Mouse (Mus musculus): ENCODE data around the gene Hspa1l. TPM values are rescaled to one million over a fixed set of nuclear protein-coding genes. Genes with fewer than 3 reads are reported as not detected.

Gene Hspa1l
- polyA plus RNA-seq, 1 experiment: 0.48 TPM

DNA sequence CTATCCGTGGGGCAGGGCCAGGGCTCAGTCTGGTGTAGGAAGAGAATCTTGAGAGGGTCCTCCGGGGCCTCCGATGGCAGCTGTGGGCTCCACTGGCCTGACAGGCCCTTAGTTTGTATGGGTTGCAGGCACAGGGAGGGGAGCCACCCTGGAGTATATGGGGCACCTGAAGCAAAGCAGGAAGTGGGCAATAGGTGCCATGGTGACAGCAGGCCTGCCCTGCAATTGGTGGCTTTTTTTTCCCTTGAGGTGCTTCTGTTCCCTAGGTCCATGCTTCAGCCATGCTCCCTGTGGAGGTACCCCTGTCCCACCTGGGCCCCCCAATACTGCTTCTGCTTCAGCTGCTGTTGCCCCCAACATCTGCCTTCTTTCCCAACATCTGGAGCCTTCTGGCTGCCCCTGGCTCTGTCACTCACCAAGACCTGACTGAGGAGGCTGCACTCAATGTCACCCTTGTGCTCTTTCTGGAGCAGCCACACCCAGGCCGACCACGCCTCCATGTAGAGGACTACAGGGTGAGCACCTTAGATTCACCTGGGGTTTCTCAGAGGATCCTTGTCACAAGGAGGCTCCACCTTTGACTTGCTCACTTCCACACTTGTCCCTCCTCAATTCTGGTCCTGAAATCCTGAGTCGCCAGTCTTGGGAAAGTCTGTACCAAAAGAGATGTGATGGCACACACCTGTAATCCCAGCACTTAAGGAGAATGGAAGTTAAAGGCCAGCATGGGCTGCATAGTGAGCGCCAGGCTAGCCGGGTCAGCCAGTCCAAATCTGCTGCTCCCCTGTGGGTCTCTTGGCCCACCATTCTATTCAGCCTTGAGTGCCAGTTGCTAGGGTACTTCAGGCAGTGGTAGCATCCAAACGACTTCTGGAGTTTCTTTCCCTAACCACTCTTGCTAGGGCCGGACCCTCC, 44.5 kb downstream of the Hspa1l start:
- Histone ChIP-seq H3K4me3 (ENCODE audit: insufficient read depth, low read depth, low read length) (no peak overlapping the region), H3K27ac (replicated peaks; ENCODE audit: low read depth, low read length) (no peak overlapping the region), H3K4me1 (ENCODE audit: control insufficient read depth, insufficient read depth, insufficient read length, low read length) (no peaks in the 10 kb centered on the region)

GRCm38 (mm10) chr17:35017706-35018030, 45.2 kb downstream of the Hspa1l start:
- no peak overlapping the region for H3K4me3 ChIP-seq (ENCODE audit: insufficient read depth, low read depth, low read length)
- no peak overlapping the region for H3K27ac ChIP-seq (replicated peaks; ENCODE audit: low read depth, low read length)

DNA sequence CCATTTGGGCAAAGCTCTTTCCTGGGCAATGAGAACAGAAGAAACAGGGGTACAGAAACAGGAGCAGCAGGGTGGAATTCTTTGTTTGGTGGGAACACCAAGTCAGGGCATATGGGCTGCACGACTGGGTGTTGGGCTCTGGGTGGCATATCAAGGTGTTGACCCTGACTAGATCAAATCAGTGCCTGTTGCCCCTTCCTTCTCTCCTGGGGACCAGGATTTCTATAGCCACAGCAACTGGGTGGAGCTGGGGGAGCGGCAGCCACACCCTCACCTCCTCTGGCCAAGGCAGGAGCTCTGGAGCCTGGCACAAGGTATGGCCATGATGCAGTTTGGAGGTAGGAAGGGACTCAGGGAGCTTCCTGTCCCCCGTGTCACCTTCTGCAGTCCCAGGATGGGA, 45.7 kb downstream of the Hspa1l start:
- Histone ChIP-seq H3K27ac (replicated peaks; ENCODE audit: low read depth, low read length) (no peak overlapping the region), H3K4me3 (ENCODE audit: insufficient read depth, low read depth, low read length) (no peak overlapping the region), H3K4me1 (ENCODE audit: control insufficient read depth, insufficient read depth, insufficient read length, low read length) (peaks cover 3% of the 10 kb centered on the region; the same call in 1 of the 2 replicates)

More at GRCm38 (mm10) chr17:35017706-35018030, 45.2 kb downstream of the Hspa1l start:
- H3K4me1 ChIP-seq (ENCODE audit: control insufficient read depth, insufficient read depth, insufficient read length, low read length): peaks cover 2% of the 10 kb centered on the region; the same call in 1 of the 2 replicates

DNA sequence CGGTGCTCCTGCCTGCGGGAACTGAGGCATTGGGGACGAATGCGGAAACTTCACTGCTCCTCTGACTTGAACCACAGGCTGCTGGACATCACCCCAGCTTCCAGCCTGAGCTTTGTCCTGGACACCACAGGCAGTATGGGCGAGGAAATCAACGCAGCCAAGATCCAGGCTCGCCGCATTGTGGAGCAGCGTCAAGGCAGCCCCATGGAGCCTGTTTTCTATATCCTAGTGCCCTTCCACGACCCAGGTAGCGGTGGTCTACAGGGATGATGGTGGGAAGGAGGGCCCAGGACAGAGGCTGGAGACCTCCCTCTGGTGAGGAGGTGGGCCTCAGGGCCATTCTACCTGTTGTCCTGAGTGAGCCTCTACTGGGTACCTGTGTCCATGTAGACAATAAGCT, 47.4 kb downstream of the Hspa1l start:
- no peak overlapping the region for H3K27ac ChIP-seq (replicated peaks; ENCODE audit: low read depth, low read length)
- H3K4me3 ChIP-seq (ENCODE audit: insufficient read depth, low read depth, low read length): no peak overlapping the region
- H3K4me1 ChIP-seq (ENCODE audit: control insufficient read depth, insufficient read depth, insufficient read length, low read length): peaks cover 3% of the 10 kb centered on the region; the same call in 1 of the 2 replicates

GRCm38 (mm10) chr17:35020551-35020950, 48.0 kb downstream of the Hspa1l start:
- peaks cover 3% of the 10 kb centered on the region; the same call in 1 of the 2 replicates for H3K4me1 ChIP-seq (ENCODE audit: control insufficient read depth, insufficient read depth, insufficient read length, low read length)
- H3K27ac ChIP-seq (replicated peaks; ENCODE audit: low read depth, low read length): no peak overlapping the region
- no peak overlapping the region for H3K4me3 ChIP-seq (ENCODE audit: insufficient read depth, low read depth, low read length)

DNA sequence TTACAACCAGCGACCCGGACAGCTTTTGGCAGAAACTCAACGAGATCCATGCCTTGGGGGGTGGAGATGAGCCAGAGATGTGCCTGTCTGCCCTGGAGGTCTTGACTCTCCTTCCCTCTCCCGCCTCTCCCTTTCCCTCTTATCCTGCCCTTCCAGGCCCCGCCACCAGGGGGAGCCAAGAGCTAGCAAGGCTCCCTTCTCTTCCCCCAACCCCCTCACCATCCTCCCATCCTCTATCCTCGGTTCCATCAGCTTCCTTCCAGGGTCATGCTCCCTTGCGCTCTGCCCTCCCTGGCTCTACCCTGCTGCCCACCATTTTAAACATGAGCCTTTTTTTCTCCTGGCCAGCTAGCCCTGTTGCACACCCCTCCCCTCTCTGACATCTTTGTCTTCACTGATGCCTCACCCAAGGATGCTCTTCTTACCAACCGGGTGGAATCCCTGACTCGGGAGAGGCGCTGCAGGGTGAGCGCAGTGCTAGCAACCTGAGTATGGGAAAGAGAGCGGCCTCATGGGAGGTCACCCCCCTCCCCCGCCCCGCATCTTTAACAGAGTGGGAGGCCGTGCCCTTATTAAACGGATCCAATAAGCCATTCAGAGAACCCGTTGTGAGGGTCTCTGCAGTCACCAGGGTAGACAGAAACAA, 48.8 kb downstream of the Hspa1l start:
- Histone ChIP-seq H3K27ac (replicated peaks; ENCODE audit: low read depth, low read length) (peak overlapping the region; percentile 94), H3K4me1 (ENCODE audit: control insufficient read depth, insufficient read depth, insufficient read length, low read length) (peaks cover 3% of the 10 kb centered on the region; the same call in 1 of the 2 replicates), H3K4me3 (ENCODE audit: insufficient read depth, low read depth, low read length) (peak overlapping the region; percentile 42)

DNA sequence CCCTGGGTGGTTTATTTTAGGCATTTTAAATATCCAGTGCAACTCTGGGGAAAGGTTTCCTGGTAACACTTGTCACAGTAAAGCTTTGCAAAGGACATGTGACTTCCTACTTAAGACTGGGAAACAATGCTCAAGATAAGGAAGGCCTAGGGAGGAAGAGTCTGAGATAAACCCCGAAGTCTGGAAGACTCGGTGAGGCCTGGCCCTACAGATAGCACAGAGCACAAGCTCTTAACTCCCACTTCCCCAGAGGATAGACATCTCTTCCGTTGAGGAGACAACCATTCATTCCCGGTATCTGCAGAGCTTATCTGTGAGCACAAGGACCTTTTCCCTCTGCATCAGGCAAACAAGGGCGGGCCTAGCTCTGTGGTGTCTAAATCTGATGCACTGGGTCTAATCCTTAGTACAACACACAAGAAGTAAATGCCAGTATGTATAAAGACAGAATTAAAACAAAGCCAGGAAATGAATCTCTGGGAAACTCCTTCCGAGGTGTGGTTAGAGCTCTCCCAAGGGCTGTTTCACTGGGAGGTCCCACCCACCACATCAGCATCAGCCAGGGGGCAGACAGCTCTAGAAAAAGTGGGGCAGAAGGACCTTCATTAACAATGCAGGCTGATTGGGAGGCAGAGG, 49.5 kb downstream of the Hspa1l start:
- H3K27ac ChIP-seq (replicated peaks; ENCODE audit: low read depth, low read length): peak overlapping the region; percentile 94
- H3K4me1 ChIP-seq (ENCODE audit: control insufficient read depth, insufficient read depth, insufficient read length, low read length): peaks cover 3% of the 10 kb centered on the region; the same call in 1 of the 2 replicates
- H3K4me3 ChIP-seq (ENCODE audit: insufficient read depth, low read depth, low read length): peak overlapping the region; percentile 42; the same call in 1 of the 2 replicates

GRCm38 (mm10) chr17:35022541-35023060, 50.1 kb downstream of the Hspa1l start:
- H3K27ac ChIP-seq (replicated peaks; ENCODE audit: low read depth, low read length): peak overlapping the region; percentile 94
- H3K4me1 ChIP-seq (ENCODE audit: control insufficient read depth, insufficient read depth, insufficient read length, low read length): peaks cover 3% of the 10 kb centered on the region; the same call in 1 of the 2 replicates
- no peak overlapping the region for H3K4me3 ChIP-seq (ENCODE audit: insufficient read depth, low read depth, low read length)

DNA sequence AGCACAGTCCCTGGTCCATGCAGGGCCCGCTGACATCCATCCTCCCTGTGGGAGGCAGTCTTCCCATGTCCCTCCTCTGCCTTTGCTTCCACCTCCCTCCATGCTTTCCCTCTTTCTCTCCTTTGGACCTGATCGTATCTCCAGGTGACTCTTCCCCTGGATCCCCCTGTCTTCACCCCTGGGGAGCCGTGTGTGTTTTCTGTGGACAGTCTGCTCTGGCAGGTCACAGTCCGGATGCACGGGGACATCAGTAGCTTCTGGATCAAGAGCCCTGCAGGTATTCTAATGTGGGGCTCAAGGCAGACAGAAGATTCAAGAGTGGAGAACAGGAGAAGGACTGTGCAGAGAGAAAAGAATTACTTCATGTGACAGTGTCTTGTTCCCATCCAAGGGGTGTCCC, 50.7 kb downstream of the Hspa1l start:
- no peak overlapping the region; the same call in 1 of the 2 replicates for H3K27ac ChIP-seq (replicated peaks; ENCODE audit: low read depth, low read length)
- H3K4me3 ChIP-seq (ENCODE audit: insufficient read depth, low read depth, low read length): no peak overlapping the region
- H3K4me1 ChIP-seq (ENCODE audit: control insufficient read depth, insufficient read depth, insufficient read length, low read length): peaks cover 3% of the 10 kb centered on the region; the same call in 1 of the 2 replicates

DNA sequence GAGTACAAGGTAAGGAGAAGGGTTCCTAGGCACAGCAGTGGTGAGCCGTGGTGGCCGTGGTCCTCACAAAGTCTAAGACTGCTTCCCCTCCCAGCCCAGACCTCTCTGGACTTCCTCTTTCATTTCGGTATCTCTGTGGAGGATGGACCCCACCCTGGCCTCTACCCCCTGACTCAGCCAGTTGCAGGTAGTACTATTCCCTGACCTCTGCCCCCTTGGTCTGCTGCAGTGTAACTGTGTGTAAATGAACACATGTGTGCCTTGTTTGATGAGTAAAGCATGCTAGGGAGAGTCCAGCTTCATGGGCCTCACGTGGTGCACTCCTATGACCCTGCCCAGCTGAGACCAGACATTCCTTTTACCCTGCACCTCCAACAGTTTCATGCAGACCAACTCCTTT, 51.3 kb downstream of the Hspa1l start:
- Histone ChIP-seq H3K4me3 (ENCODE audit: insufficient read depth, low read depth, low read length) (no peak overlapping the region), H3K4me1 (ENCODE audit: control insufficient read depth, insufficient read depth, insufficient read length, low read length) (peaks cover 3% of the 10 kb centered on the region; the same call in 1 of the 2 replicates), H3K27ac (replicated peaks; ENCODE audit: low read depth, low read length) (no peak overlapping the region)

- Histone ChIP-seq H3K4me3 (ENCODE audit: insufficient read depth, low read depth, low read length) (no peak overlapping the region), H3K4me1 (ENCODE audit: control insufficient read depth, insufficient read depth, insufficient read length, low read length) (peaks cover 3% of the 10 kb centered on the region; the same call in 1 of the 2 replicates), H3K27ac (replicated peaks; ENCODE audit: low read depth, low read length) (no peak overlapping the region)
Measured at GRCm38 (mm10) chr17:35024261-35024660, 51.8 kb downstream of the Hspa1l start.

GRCm38 (mm10) chr17:35024691-35025488, 52.4 kb downstream of the Hspa1l start:
- H3K4me3 ChIP-seq (ENCODE audit: insufficient read depth, low read depth, low read length): no peak overlapping the region
- H3K27ac ChIP-seq (replicated peaks; ENCODE audit: low read depth, low read length): no peak overlapping the region
- H3K4me1 ChIP-seq (ENCODE audit: control insufficient read depth, insufficient read depth, insufficient read length, low read length): peaks cover 3% of the 10 kb centered on the region; the same call in 1 of the 2 replicates

DNA sequence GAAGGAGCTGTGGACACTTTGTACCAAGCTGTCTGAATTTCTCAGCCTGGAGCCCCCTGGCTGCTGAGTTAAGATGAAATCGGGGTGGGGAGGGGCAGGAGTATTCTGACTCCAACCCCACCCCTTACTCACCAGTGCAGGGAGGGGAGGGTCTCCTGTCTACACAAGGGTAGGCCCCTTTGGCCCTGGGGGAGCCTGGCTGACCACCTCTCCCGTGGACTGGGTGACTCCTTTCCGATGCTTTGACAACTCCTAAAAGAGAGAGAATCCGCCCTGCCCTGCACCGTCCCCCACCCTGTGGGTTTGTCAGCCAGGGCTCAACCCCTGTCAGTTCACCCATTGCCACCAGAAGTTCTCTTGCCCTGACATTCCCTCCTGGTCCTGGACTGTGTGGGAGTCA, 53.7 kb downstream of the Hspa1l start:
- H3K27ac ChIP-seq (replicated peaks; ENCODE audit: low read depth, low read length): no peak overlapping the region
- no peak overlapping the region for H3K4me3 ChIP-seq (ENCODE audit: insufficient read depth, low read depth, low read length)
- H3K4me1 ChIP-seq (ENCODE audit: control insufficient read depth, insufficient read depth, insufficient read length, low read length): peaks cover 3% of the 10 kb centered on the region; the same call in 1 of the 2 replicates
